Mouse (Mus musculus) bone marrow, adult 2 months (tissue): ENCODE measurements around the gene Bpifc.

Source experiments
- CTCF ChIP-seq: fragments of 200-500 bp; IDR thresholded peaks from 2 replicates; pipeline ENCODE4 v1.5.1; 2011; ENCODE audit warnings: low read length, control low read depth; ENCODE audit not compliant: control insufficient read depth, insufficient read depth
- POLR2A ChIP-seq: fragments of 200-500 bp; IDR thresholded peaks from 2 replicates; pipeline ENCODE4 v1.6.1; 2011; ENCODE audit warnings: low read depth, mild to moderate bottlenecking, control low read depth, low read length, borderline replicate concordance; ENCODE audit not compliant: control insufficient read depth

DNA sequence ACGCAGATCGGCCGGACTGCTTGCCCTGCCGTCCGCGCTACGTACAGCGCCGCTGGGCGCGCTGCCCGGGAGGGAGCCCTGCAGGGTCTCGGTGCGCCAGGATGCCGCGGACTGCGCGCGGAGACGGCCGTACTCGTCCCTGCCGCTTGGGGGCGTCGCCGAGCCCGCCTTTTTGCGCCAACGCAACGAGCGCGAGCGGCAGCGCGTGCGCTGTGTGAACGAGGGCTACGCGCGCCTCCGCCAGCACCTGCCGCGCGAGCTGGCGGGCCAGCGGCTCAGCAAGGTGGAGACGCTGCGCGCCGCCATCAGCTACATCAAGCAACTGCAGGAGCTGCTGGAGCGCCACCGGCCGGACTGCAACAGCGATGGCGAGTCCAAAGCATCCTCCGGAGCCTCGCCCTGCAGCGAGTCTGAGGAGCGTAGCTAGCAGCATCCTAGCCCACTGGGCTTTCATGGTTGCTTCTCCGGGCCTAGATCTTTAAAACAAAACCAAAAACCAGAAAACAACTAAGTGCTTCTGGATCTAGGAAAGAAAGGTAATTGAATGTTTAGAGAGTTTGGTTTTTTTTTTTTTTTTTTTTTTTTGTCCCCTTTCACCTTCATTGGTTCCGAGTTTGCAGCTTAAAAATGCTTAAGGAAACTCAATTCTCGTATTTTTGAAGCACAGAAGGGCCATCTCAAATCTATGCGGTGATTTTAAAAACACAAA is 83.0 kb downstream of the Bpifc start:
- TF ChIP-seq CTCF, result peak; percentile 14; the same call in 1 of the 2 replicates
- no peak for TF ChIP-seq POLR2A
